Mouse (Mus musculus): ENCODE results near the gene Msh2.

- TF ChIP-seq POLR2A (IDR thresholded peaks at IDR 0.05; ENCODE audit: low read depth, low read length) (no peak), CTCF (IDR thresholded peaks at IDR 0.05; ENCODE audit: extremely low read depth, insufficient read length, insufficient replicate concordance, low read depth, low read length) (no peak)
Observed at GRCm38 (mm10) chr17:87760315-87760714, 88.2 kb downstream of the Msh2 start.

Data from small intestine, adult 2 months (tissue).